Mouse (Mus musculus): ENCODE measurements at regions not wholly inside any gene's neighbourhood (a gene's known extent, or its start where the extent isn't known, plus 50 kb on each side); places are given as distances from the start of the nearest gene placed in this dataset.

DNA sequence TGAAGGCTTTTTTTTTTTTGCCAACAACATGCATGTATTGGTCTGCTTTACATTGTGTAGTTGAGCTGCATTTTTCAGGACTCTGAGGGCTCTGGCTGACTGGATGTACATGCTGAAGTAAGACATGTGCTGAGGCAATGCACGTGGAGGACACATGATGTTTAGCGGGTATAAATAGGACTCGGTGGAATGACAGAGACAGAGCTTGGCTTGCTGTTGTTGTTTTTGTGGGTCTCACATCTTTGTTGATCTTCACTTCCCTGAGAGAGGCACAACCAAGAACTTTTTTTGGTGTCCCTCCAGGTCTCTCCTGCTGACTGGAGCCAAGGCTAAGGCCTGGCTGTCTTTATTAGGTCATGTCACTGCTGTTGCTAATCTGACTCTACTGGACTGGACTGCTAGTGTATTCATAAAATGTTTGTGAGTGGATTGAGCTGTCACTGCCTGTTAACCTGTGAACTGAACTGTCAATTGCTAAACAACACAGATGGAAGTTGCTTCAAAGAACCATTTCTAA, 1902.9 kb upstream of the Lrrc6 start:
- no peak for ATAC-seq
- H3K4me2 ChIP-seq (ENCODE audit: low read length) = no peak overlapping the region
- H3K9me3 ChIP-seq (ENCODE audit: control insufficient read depth, low read length) = no peaks in the 10 kb centered on the region
- H3K4me1 ChIP-seq (replicated peaks; ENCODE audit: control insufficient read depth, insufficient read depth, low read length) = no peaks in the 10 kb centered on the region
- H3K4me3 ChIP-seq (replicated peaks; ENCODE audit: low read length) = no peak overlapping the region
- no peaks in the 10 kb centered on the region for H3K27me3 ChIP-seq (replicated peaks; ENCODE audit: control insufficient read depth, insufficient read depth, low read length)
- no peak overlapping the region for H3K9ac ChIP-seq (replicated peaks; ENCODE audit: low read depth, low read length)
- H3K27ac ChIP-seq (ENCODE audit: low read length) = no peak overlapping the region
- H3K36me3 ChIP-seq (ENCODE audit: control insufficient read depth, insufficient read depth) = no peaks in the 10 kb centered on the region
- 90% methylated on average over 3 of the region's 3 CpGs for WGBS

DNA sequence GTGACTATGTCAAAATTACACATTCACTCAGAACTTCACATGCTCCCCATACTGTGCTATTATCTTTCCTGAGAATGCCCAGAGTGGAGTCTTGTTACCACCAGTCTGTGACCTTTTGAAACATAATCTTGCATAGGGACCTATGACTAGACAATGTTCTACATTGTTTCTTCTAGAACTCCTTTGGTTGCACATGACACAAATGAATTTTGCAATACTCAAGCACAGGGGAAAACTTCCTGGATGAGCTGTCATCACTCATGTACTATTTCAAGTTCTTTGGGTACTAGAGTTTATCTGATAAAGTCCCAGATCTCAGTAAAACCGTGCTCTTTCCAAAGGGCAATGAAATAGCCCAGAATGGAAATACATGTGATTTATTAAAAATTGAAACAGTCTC, 1901.0 kb upstream of the Lrrc6 start:
- ATAC-seq = no peak
- WGBS = 77% methylated on average over 1 of the region's 1 CpGs
- Histone ChIP-seq H3K9ac (replicated peaks; ENCODE audit: low read depth, low read length) (no peak overlapping the region), H3K9me3 (ENCODE audit: control insufficient read depth, low read length) (no peaks in the 10 kb centered on the region), H3K4me1 (replicated peaks; ENCODE audit: control insufficient read depth, insufficient read depth, low read length) (no peaks in the 10 kb centered on the region), H3K36me3 (ENCODE audit: control insufficient read depth, insufficient read depth) (no peaks in the 10 kb centered on the region), H3K4me2 (ENCODE audit: low read length) (no peak overlapping the region), H3K27ac (ENCODE audit: low read length) (no peak overlapping the region), H3K4me3 (replicated peaks; ENCODE audit: low read length) (no peak overlapping the region), H3K27me3 (replicated peaks; ENCODE audit: control insufficient read depth, insufficient read depth, low read length) (no peaks in the 10 kb centered on the region)

- Histone ChIP-seq H3K27me3 (replicated peaks; ENCODE audit: control insufficient read depth, insufficient read depth, low read length) (no peaks in the 10 kb centered on the region), H3K9ac (replicated peaks; ENCODE audit: low read depth, low read length) (no peak overlapping the region), H3K4me3 (replicated peaks; ENCODE audit: low read length) (no peak overlapping the region), H3K4me2 (ENCODE audit: low read length) (no peak overlapping the region), H3K27ac (ENCODE audit: low read length) (no peak overlapping the region), H3K9me3 (ENCODE audit: control insufficient read depth, low read length) (no peaks in the 10 kb centered on the region), H3K36me3 (ENCODE audit: control insufficient read depth, insufficient read depth) (no peaks in the 10 kb centered on the region), H3K4me1 (replicated peaks; ENCODE audit: control insufficient read depth, insufficient read depth, low read length) (no peaks in the 10 kb centered on the region; the same call in 1 of the 2 replicates)
- WGBS = 92% methylated on average over 4 of the region's 4 CpGs
- ATAC-seq = no peak
Observed at GRCm38 (mm10) chr15:68401006-68401405, 1900.3 kb upstream of the Lrrc6 start.

- H3K27me3 ChIP-seq (replicated peaks; ENCODE audit: control insufficient read depth, insufficient read depth, low read length) = no peaks in the 10 kb centered on the region
- peak; percentile 18; the same call in 1 of the 2 replicates for ATAC-seq
- H3K27ac ChIP-seq (ENCODE audit: low read length) = no peak overlapping the region
- no peaks in the 10 kb centered on the region; the same call in 1 of the 2 replicates for H3K4me1 ChIP-seq (replicated peaks; ENCODE audit: control insufficient read depth, insufficient read depth, low read length)
- WGBS = 76% methylated on average over 6 of the region's 6 CpGs
- no peaks in the 10 kb centered on the region for H3K9me3 ChIP-seq (ENCODE audit: control insufficient read depth, low read length)
- H3K4me3 ChIP-seq (replicated peaks; ENCODE audit: low read length) = no peak overlapping the region
- H3K9ac ChIP-seq (replicated peaks; ENCODE audit: low read depth, low read length) = no peak overlapping the region
- H3K4me2 ChIP-seq (ENCODE audit: low read length) = no peak overlapping the region
- no peaks in the 10 kb centered on the region for H3K36me3 ChIP-seq (ENCODE audit: control insufficient read depth, insufficient read depth)
Observed at GRCm38 (mm10) chr15:68396566-68396965, 1895.9 kb upstream of the Lrrc6 start.

- WGBS = 94% methylated on average over 1 of the region's 1 CpGs
- no peaks in the 10 kb centered on the region for H3K36me3 ChIP-seq (ENCODE audit: control insufficient read depth, insufficient read depth)
- no peak overlapping the region for H3K27ac ChIP-seq (ENCODE audit: low read length)
- H3K4me2 ChIP-seq (ENCODE audit: low read length) = no peak overlapping the region
- ATAC-seq = no peak
- H3K4me3 ChIP-seq (replicated peaks; ENCODE audit: low read length) = no peak overlapping the region
- H3K9ac ChIP-seq (replicated peaks; ENCODE audit: low read depth, low read length) = no peak overlapping the region
- no peaks in the 10 kb centered on the region for H3K27me3 ChIP-seq (replicated peaks; ENCODE audit: control insufficient read depth, insufficient read depth, low read length)
- H3K4me1 ChIP-seq (replicated peaks; ENCODE audit: control insufficient read depth, insufficient read depth, low read length) = no peaks in the 10 kb centered on the region; the same call in 1 of the 2 replicates
- H3K9me3 ChIP-seq (ENCODE audit: control insufficient read depth, low read length) = no peaks in the 10 kb centered on the region
Observed at GRCm38 (mm10) chr15:68394749-68395148, 1894.0 kb upstream of the Lrrc6 start.

DNA sequence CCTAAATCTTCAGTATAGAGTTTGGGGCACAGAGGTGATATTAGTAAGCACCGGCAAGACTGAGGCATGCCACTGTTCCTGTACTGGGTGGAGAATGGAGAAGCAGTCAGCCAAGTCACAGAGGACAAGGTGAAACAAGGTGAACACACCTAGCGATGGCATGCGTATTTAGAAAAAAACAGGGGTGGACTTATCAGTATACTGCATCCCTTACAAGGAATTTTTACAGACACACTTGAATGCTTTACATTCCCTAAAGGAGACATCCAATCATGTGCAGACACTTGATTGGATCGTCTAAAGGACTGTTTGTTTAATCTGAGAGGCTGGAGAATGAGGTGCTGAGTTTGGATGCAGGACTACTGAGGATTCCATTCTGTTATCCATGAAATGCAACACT, 1893.4 kb upstream of the Lrrc6 start:
- H3K27ac ChIP-seq (ENCODE audit: low read length) = no peak overlapping the region
- H3K4me1 ChIP-seq (replicated peaks; ENCODE audit: control insufficient read depth, insufficient read depth, low read length) = no peaks in the 10 kb centered on the region; the same call in 1 of the 2 replicates
- H3K27me3 ChIP-seq (replicated peaks; ENCODE audit: control insufficient read depth, insufficient read depth, low read length) = no peaks in the 10 kb centered on the region
- H3K4me2 ChIP-seq (ENCODE audit: low read length) = no peak overlapping the region
- ATAC-seq = no peak
- H3K4me3 ChIP-seq (replicated peaks; ENCODE audit: low read length) = no peak overlapping the region
- no peaks in the 10 kb centered on the region for H3K36me3 ChIP-seq (ENCODE audit: control insufficient read depth, insufficient read depth)
- no peaks in the 10 kb centered on the region for H3K9me3 ChIP-seq (ENCODE audit: control insufficient read depth, low read length)
- 90% methylated on average over 4 of the region's 4 CpGs for WGBS
- no peak overlapping the region for H3K9ac ChIP-seq (replicated peaks; ENCODE audit: low read depth, low read length)

GRCm38 (mm10) chr15:68391737-68392136, 1891.0 kb upstream of the Lrrc6 start:
- H3K9ac ChIP-seq (replicated peaks; ENCODE audit: low read depth, low read length) = no peak overlapping the region
- no peaks in the 10 kb centered on the region; the same call in 1 of the 2 replicates for H3K4me1 ChIP-seq (replicated peaks; ENCODE audit: control insufficient read depth, insufficient read depth, low read length)
- no peak overlapping the region for H3K4me3 ChIP-seq (replicated peaks; ENCODE audit: low read length)
- 39% methylated on average over 1 of the region's 1 CpGs for WGBS
- no peaks in the 10 kb centered on the region for H3K9me3 ChIP-seq (ENCODE audit: control insufficient read depth, low read length)
- no peaks in the 10 kb centered on the region for H3K36me3 ChIP-seq (ENCODE audit: control insufficient read depth, insufficient read depth)
- H3K27me3 ChIP-seq (replicated peaks; ENCODE audit: control insufficient read depth, insufficient read depth, low read length) = no peaks in the 10 kb centered on the region
- no peak for ATAC-seq
- H3K4me2 ChIP-seq (ENCODE audit: low read length) = no peak overlapping the region
- H3K27ac ChIP-seq (ENCODE audit: low read length) = no peak overlapping the region

- H3K9me3 ChIP-seq (ENCODE audit: control insufficient read depth, low read length) = no peaks in the 10 kb centered on the region
- no peak for ATAC-seq
- WGBS = 88% methylated on average over 5 of the region's 5 CpGs
Observed at GRCm38 (mm10) chr15:68389855-68390254, 1889.1 kb upstream of the Lrrc6 start.

GRCm38 (mm10) chr15:68387349-68388065, 1886.8 kb upstream of the Lrrc6 start:
- Histone ChIP-seq H3K9me3 (ENCODE audit: control insufficient read depth, low read length) (no peaks in the 10 kb centered on the region), H3K4me1 (replicated peaks; ENCODE audit: control insufficient read depth, insufficient read depth, low read length) (no peaks in the 10 kb centered on the region), H3K4me3 (replicated peaks; ENCODE audit: low read length) (no peak overlapping the region), H3K4me2 (ENCODE audit: low read length) (no peak overlapping the region), H3K27me3 (replicated peaks; ENCODE audit: control insufficient read depth, insufficient read depth, low read length) (no peaks in the 10 kb centered on the region), H3K36me3 (ENCODE audit: control insufficient read depth, insufficient read depth) (no peaks in the 10 kb centered on the region), H3K27ac (ENCODE audit: low read length) (no peak overlapping the region), H3K9ac (replicated peaks; ENCODE audit: low read depth, low read length) (no peak overlapping the region)
- no peak for ATAC-seq
- 90% methylated on average over 4 of the region's 4 CpGs for WGBS

More at GRCm38 (mm10) chr15:68389855-68390254, 1889.1 kb upstream of the Lrrc6 start:
- Histone ChIP-seq H3K4me1 (replicated peaks; ENCODE audit: control insufficient read depth, insufficient read depth, low read length) (no peaks in the 10 kb centered on the region), H3K27ac (ENCODE audit: low read length) (no peak overlapping the region), H3K27me3 (replicated peaks; ENCODE audit: control insufficient read depth, insufficient read depth, low read length) (no peaks in the 10 kb centered on the region), H3K9ac (replicated peaks; ENCODE audit: low read depth, low read length) (no peak overlapping the region), H3K4me3 (replicated peaks; ENCODE audit: low read length) (no peak overlapping the region), H3K4me2 (ENCODE audit: low read length) (no peak overlapping the region), H3K36me3 (ENCODE audit: control insufficient read depth, insufficient read depth) (no peaks in the 10 kb centered on the region)
